Mouse (Mus musculus): ENCODE data around the gene Dtymk. TPM values are rescaled to one million over a fixed set of nuclear protein-coding genes. Genes with fewer than 3 reads are reported as not detected.

Gene Dtymk
- polyA plus RNA-seq, 1 experiment, result 191 TPM

DNA sequence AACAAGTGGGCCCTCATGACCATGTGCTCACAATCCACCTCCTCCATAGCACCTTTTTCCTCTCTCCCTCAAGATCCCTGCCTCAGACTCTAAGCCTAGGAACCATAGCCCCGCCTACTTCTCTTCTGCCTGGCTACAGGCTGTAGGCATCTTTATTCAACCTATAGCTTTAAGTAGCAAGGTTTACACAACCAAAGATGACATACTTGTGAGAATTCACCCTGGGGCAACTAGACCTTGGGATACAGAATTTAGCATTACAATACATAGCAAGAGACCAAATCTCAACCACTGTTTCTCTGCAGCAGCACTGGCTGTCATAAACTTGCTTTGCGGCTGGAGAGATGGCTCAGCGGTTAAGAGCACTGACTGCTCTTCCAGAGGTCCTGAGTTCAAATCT, 8.3 kb upstream of the Dtymk start:
- Histone ChIP-seq H3K36me3 (ENCODE audit: control insufficient read depth, insufficient read depth, low read length, poor library complexity, severe bottlenecking) (peaks cover 48% of the 10 kb centered on the region), H3K4me1 (ENCODE audit: control insufficient read depth, insufficient read depth, low read length) (no peaks in the 10 kb centered on the region)

DNA sequence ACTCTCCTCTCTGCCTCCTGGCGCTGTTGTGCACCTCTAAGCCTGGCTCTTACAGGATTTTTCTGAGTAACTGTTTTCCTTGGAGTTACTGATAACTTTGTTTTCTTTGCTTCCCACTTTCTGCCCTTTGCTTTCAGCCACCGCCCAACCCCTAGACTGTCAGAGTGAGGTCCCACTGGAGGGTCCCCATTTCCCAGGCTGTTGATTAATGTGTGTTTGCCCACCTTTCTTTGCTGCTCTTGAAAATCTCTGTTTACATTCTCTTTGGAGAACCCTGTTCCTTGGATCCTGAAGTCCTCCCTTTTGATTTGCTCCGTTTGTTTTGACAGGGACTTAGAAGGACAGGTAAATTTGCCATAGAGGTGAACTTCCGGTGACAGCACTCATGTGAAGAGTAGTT, 7.1 kb upstream of the Dtymk start:
- peaks cover 39% of the 10 kb centered on the region for H3K36me3 ChIP-seq (ENCODE audit: control insufficient read depth, insufficient read depth, low read length, poor library complexity, severe bottlenecking)
- H3K9ac ChIP-seq (ENCODE audit: low read depth, poor library complexity, severe bottlenecking), result no peak overlapping the region

More for the DNA sequence above, 8.3 kb upstream of the Dtymk start:
- Histone ChIP-seq H3K27ac (ENCODE audit: insufficient read depth, low read length) (no peak overlapping the region), H3K4me3 (ENCODE audit: low read depth, low read length) (no peak overlapping the region), H3K9ac (ENCODE audit: low read depth, poor library complexity, severe bottlenecking) (no peak overlapping the region), H3K9me3 (replicated peaks; ENCODE audit: control insufficient read depth, insufficient read depth, low read length, poor library complexity, severe bottlenecking) (no peaks in the 10 kb centered on the region), H3K27me3 (ENCODE audit: control insufficient read depth, insufficient read depth, low read length, poor library complexity, severe bottlenecking) (no peaks in the 10 kb centered on the region)
- no peak for TF ChIP-seq EP300 (IDR thresholded peaks at IDR 0.05; ENCODE audit: insufficient read depth, low read depth, low read length)
- TF ChIP-seq POLR2A (IDR thresholded peaks at IDR 0.05; ENCODE audit: insufficient read depth, low read length), result no peak
- no peak for TF ChIP-seq CTCF (IDR thresholded peaks at IDR 0.05; ENCODE audit: low read depth, low read length)

DNA sequence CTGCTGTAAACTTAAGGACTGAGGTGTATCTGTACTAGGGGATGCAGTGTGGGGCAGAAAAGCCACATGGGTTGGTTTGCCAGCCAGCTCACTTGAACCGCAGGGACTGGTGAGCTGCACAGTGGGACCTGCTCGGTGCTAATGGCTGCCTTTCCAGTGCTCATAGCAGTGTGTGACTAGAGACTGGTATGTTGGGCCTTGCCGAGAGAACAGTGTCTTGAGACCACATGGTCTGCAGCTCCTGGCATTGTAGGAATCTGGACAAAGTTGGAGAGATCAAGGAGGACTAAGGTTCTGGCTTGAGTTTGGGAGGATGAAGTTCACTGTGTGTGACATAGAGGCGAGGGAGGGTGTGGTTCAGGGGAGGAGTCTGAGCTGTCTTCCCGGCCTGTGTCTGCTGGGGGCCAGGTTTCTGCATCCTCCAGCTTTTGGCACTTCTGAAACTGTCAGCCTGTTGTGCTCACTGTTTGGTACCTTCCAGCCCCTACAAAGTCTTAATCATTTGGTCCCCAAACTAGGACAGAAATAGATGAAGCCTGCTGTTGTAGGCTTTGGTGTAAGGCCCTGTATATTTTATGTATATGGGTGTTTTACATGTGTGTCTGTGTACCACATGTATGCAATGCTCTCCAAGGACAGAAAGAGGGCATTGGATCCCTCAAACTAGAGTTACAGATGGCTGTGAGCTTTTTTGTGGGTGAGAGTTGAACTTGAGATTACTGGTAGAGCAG, 3.7 kb upstream of the Dtymk start:
- Histone ChIP-seq H3K36me3 (ENCODE audit: control insufficient read depth, insufficient read depth, low read length, poor library complexity, severe bottlenecking) (peaks cover 13% of the 10 kb centered on the region), H3K9me3 (replicated peaks; ENCODE audit: control insufficient read depth, insufficient read depth, low read length, poor library complexity, severe bottlenecking) (no peaks in the 10 kb centered on the region), H3K9ac (ENCODE audit: low read depth, poor library complexity, severe bottlenecking) (no peak overlapping the region), H3K27me3 (ENCODE audit: control insufficient read depth, insufficient read depth, low read length, poor library complexity, severe bottlenecking) (no peaks in the 10 kb centered on the region), H3K27ac (ENCODE audit: insufficient read depth, low read length) (no peak overlapping the region), H3K4me1 (ENCODE audit: control insufficient read depth, insufficient read depth, low read length) (peaks cover 2% of the 10 kb centered on the region), H3K4me3 (ENCODE audit: low read depth, low read length) (no peak overlapping the region)
- TF ChIP-seq CTCF (IDR thresholded peaks at IDR 0.05; ENCODE audit: low read depth, low read length) (no peak), EP300 (IDR thresholded peaks at IDR 0.05; ENCODE audit: insufficient read depth, low read depth, low read length) (no peak), POLR2A (IDR thresholded peaks at IDR 0.05; ENCODE audit: insufficient read depth, low read length) (no peak)

More for the DNA sequence above, 7.1 kb upstream of the Dtymk start:
- H3K27ac ChIP-seq (ENCODE audit: insufficient read depth, low read length), result no peak overlapping the region
- TF ChIP-seq EP300 (IDR thresholded peaks at IDR 0.05; ENCODE audit: insufficient read depth, low read depth, low read length), result no peak
- TF ChIP-seq CTCF (IDR thresholded peaks at IDR 0.05; ENCODE audit: low read depth, low read length), result no peak
- no peak for TF ChIP-seq POLR2A (IDR thresholded peaks at IDR 0.05; ENCODE audit: insufficient read depth, low read length)
- no peaks in the 10 kb centered on the region for H3K4me1 ChIP-seq (ENCODE audit: control insufficient read depth, insufficient read depth, low read length)
- H3K9me3 ChIP-seq (replicated peaks; ENCODE audit: control insufficient read depth, insufficient read depth, low read length, poor library complexity, severe bottlenecking), result no peaks in the 10 kb centered on the region
- no peaks in the 10 kb centered on the region for H3K27me3 ChIP-seq (ENCODE audit: control insufficient read depth, insufficient read depth, low read length, poor library complexity, severe bottlenecking)
- no peak overlapping the region for H3K4me3 ChIP-seq (ENCODE audit: low read depth, low read length)

DNA sequence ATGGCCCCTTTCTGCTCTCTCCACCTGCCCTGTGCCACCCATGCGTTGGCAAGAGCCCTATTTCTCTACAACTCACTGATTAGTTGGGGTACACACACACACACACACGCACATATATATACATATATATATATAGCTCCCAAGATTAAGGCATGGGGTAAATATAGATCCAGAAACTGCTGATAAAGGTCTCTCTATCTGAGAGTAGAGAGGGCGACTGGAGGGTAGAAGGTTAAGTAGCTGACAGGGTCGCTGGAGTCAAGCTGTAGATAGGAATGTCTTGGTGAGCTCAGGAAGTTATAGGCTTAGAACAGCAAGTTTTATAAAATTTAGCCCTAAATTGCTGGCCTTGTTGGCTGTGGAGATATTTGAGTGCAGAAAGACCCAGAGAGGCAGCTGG, 3.1 kb upstream of the Dtymk start:
- peak overlapping the region; percentile 90; the same call in 1 of the 2 replicates for H3K9ac ChIP-seq (ENCODE audit: low read depth, poor library complexity, severe bottlenecking)
- no peaks in the 10 kb centered on the region for H3K9me3 ChIP-seq (replicated peaks; ENCODE audit: control insufficient read depth, insufficient read depth, low read length, poor library complexity, severe bottlenecking)
- H3K27me3 ChIP-seq (ENCODE audit: control insufficient read depth, insufficient read depth, low read length, poor library complexity, severe bottlenecking), result no peaks in the 10 kb centered on the region
- H3K4me3 ChIP-seq (ENCODE audit: low read depth, low read length), result peak overlapping the region; percentile 98
- H3K4me1 ChIP-seq (ENCODE audit: control insufficient read depth, insufficient read depth, low read length), result peaks cover 2% of the 10 kb centered on the region
- peaks cover 19% of the 10 kb centered on the region for H3K36me3 ChIP-seq (ENCODE audit: control insufficient read depth, insufficient read depth, low read length, poor library complexity, severe bottlenecking)
- H3K27ac ChIP-seq (ENCODE audit: insufficient read depth, low read length), result no peak overlapping the region
- TF ChIP-seq POLR2A (IDR thresholded peaks at IDR 0.05; ENCODE audit: insufficient read depth, low read length), result no peak

DNA sequence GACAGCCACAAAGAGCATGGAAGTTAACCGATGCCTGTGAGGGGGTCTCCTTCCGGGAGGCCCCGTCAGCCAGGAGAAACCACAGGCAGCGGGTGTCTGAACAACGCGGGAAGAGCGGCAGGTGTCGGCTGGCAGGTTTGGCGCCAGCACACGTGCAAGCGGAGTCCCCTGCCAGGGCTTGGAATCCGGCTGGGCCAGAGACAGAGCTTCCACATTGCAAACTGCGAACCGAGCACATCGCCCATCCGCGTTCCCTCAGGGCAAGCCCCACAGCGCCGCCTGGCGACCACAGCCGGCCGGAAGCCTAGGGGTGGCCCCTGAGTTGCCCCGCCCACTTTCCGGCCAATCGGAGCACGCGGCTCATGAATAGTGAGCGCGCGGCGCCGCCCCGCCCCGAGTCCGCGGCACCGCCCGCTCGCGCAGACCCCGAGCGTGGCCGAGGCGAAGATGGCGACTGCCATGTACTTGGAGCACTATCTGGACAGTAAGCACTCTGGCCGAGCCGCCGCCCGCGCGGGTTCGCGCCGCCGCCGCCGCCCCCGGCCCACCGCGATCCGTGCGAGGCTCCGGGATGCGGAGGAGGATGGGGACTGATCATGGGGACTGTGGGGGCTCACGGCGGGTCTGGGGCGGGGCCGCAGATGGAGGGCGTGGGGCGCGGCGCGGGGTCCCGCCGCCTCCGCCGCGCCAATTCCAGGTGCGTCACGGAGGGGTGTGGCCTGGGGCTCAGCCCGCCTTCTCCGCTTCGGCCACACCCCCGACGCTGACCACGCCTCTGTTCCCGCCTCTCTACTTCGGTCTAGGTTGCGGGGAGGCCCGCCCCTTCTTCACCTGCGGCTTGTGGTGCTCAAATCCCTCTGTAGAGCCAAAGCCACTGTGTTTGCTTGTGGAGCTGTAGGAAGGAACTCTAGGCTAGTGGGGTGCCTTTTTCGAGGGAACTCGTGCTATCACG, 2.1 kb upstream of the Dtymk start, which contains the start of gene Ing5:
TSS of gene Ing5 (plus strand) at position 410 of the 952 bp plus-strand sequence.
- peak within 1 kb of the TSS; percentile 62 for H3K27ac ChIP-seq (ENCODE audit: insufficient read depth, low read length)
- no peaks in the 10 kb centered on the region for H3K27me3 ChIP-seq (ENCODE audit: control insufficient read depth, insufficient read depth, low read length, poor library complexity, severe bottlenecking)
- H3K4me3 ChIP-seq (ENCODE audit: low read depth, low read length), result peak within 1 kb of the TSS; percentile 98
- H3K4me1 ChIP-seq (ENCODE audit: control insufficient read depth, insufficient read depth, low read length), result peaks cover 3% of the 10 kb centered on the region
- peak within 1 kb of the TSS; percentile 90 for H3K9ac ChIP-seq (ENCODE audit: low read depth, poor library complexity, severe bottlenecking)
- peaks cover 22% of the 10 kb centered on the region for H3K36me3 ChIP-seq (ENCODE audit: control insufficient read depth, insufficient read depth, low read length, poor library complexity, severe bottlenecking)
- TF ChIP-seq EP300 (IDR thresholded peaks at IDR 0.05; ENCODE audit: insufficient read depth, low read depth, low read length) (peak; percentile 60; the same call in 1 of the 2 replicates), CTCF (IDR thresholded peaks at IDR 0.05; ENCODE audit: low read depth, low read length) (peak; percentile 73), POLR2A (IDR thresholded peaks at IDR 0.05; ENCODE audit: insufficient read depth, low read length) (peak; percentile 54)
- no peaks in the 10 kb centered on the region for H3K9me3 ChIP-seq (replicated peaks; ENCODE audit: control insufficient read depth, insufficient read depth, low read length, poor library complexity, severe bottlenecking)

Measured in ES-Bruce4 (cell line).